In genomic region chr3:63439738-63440137, GRCm38 (mm10) we compare ENCODE assay signal across 15 mouse cellular contexts. TPM values are rescaled to one million over a fixed set of nuclear protein-coding genes. Genes with fewer than 3 reads are reported as not detected.
DNase-seq lines count a peak whose midpoint lies in the region; ATAC-seq and TF ChIP-seq lines count a peak whose summit lies in the region.
"Had no signal": no experiment of that assay in that cellular context is flagged by ENCODE, and none has a peak within 500 bp of the region (broad histone marks: within the 10 kb centered on the region; RNA-seq: fewer than 3 reads in every experiment).

No protein-coding gene starts in this region.

- H3K27me3 ChIP-seq in kidney, embryonic 16.5 days (ENCODE audit: insufficient read depth, low read length), result no peaks in the 10 kb centered on the region
- no peaks in the 10 kb centered on the region for H3K27me3 ChIP-seq in testis, adult 2 months (ENCODE audit: control insufficient read depth, insufficient read depth, low read length)
- H3K27me3 ChIP-seq in midbrain, embryonic 14.5 days (ENCODE audit: control insufficient read depth, insufficient read depth, low read length), result no peaks in the 10 kb centered on the region
- no peaks in the 10 kb centered on the region for H3K27me3 ChIP-seq in intestine, embryonic 15.5 days (replicated peaks)
- H3K27me3 ChIP-seq: embryonic facial prominence, embryonic 15.5 days; limb, embryonic 12.5 days had no signal

- TF ChIP-seq POLR2A in testis, adult 2 months (IDR thresholded peaks at IDR 0.05; ENCODE audit: control insufficient read depth, low read depth, low read length), result no peak

- H3K9ac ChIP-seq in kidney, embryonic 16.5 days (replicated peaks; ENCODE audit: low read length), result no peak overlapping the region
- H3K9ac ChIP-seq in midbrain, embryonic 14.5 days (replicated peaks; ENCODE audit: low read length), result no peak overlapping the region
- no peak overlapping the region for H3K9ac ChIP-seq in intestine, embryonic 15.5 days
- H3K9ac ChIP-seq: embryonic facial prominence, embryonic 15.5 days; limb, embryonic 12.5 days had no signal

- no peak overlapping the region for H3K4me2 ChIP-seq in kidney, embryonic 16.5 days (replicated peaks; ENCODE audit: low read depth, low read length)
- H3K4me2 ChIP-seq in midbrain, embryonic 14.5 days (ENCODE audit: low read length), result no peak overlapping the region
- no peak overlapping the region for H3K4me2 ChIP-seq in intestine, embryonic 15.5 days (replicated peaks)
- H3K4me2 ChIP-seq: embryonic facial prominence, embryonic 15.5 days; limb, embryonic 12.5 days had no signal

- H3K9me3 ChIP-seq in kidney, embryonic 16.5 days (ENCODE audit: low read length), result peaks cover 3% of the 10 kb centered on the region; the same call in 1 of the 2 replicates
- H3K9me3 ChIP-seq in midbrain, embryonic 14.5 days (ENCODE audit: control insufficient read depth, low read length), result peaks cover 3% of the 10 kb centered on the region; the same call in 1 of the 2 replicates
- H3K9me3 ChIP-seq in intestine, embryonic 15.5 days, result no peaks in the 10 kb centered on the region; the same call in 1 of the 2 replicates
- H3K9me3 ChIP-seq: embryonic facial prominence, embryonic 15.5 days; limb, embryonic 12.5 days had no signal

- no peak overlapping the region for H3K4me3 ChIP-seq in kidney, embryonic 16.5 days (ENCODE audit: low read length)
- H3K4me3 ChIP-seq in testis, adult 2 months (ENCODE audit: control insufficient read depth, low read depth, low read length), result no peak overlapping the region
- H3K4me3 ChIP-seq in midbrain, embryonic 14.5 days (replicated peaks; ENCODE audit: low read depth, low read length), result no peak overlapping the region
- H3K4me3 ChIP-seq in intestine, embryonic 15.5 days (replicated peaks), result no peak overlapping the region
- H3K4me3 ChIP-seq: embryonic facial prominence, embryonic 15.5 days; limb, embryonic 12.5 days had no signal

- no peak for TF ChIP-seq CTCF in testis, adult 2 months (IDR thresholded peaks at IDR 0.05; ENCODE audit: control insufficient read depth, insufficient read depth, insufficient replicate concordance, low read depth, low read length)

- no peak for DNase-seq in kidney, postnatal 14 days
- no peak for DNase-seq in testis, postnatal 14 days (ENCODE audit: low spot score)
- DNase-seq in gastrocnemius, postnatal 25 days, result peak; percentile 51
- no peak for DNase-seq in neural tube, embryonic 10.5 days (ENCODE audit: extremely low spot score, low spot score)
- DNase-seq in midbrain, embryonic 14.5 days, result no peak
- DNase-seq: cerebellum, adult 2 months had no signal

- WGBS in kidney, embryonic 16.5 days, result 90% methylated on average over 2 of the region's 2 CpGs
- 93% methylated on average over 2 of the region's 2 CpGs for WGBS in midbrain, embryonic 14.5 days
- 92% methylated on average over 2 of the region's 2 CpGs for WGBS in intestine, embryonic 15.5 days

- 0 out of 2 replicates have a peak overlapping the region, but pooled peaks have one; percentile 5 for H3K27ac ChIP-seq in kidney, embryonic 16.5 days (ENCODE audit: low read length)
- 0 out of 2 replicates have a peak overlapping the region, but pooled peaks have one; percentile 13 for H3K27ac ChIP-seq in testis, adult 2 months (ENCODE audit: control insufficient read depth, insufficient read depth, low read depth, low read length)
- H3K27ac ChIP-seq in midbrain, embryonic 14.5 days (replicated peaks; ENCODE audit: low read depth, low read length), result no peak overlapping the region
- no peak overlapping the region for H3K27ac ChIP-seq in intestine, embryonic 15.5 days
- H3K27ac ChIP-seq: embryonic facial prominence, embryonic 15.5 days; limb, embryonic 12.5 days had no signal

- no peak for ATAC-seq in kidney, embryonic 16.5 days (ENCODE audit: low FRiP score, low TSS enrichment)
- ATAC-seq in midbrain, embryonic 14.5 days (ENCODE audit: low FRiP score, low TSS enrichment), result no peak
- ATAC-seq in intestine, embryonic 15.5 days, result no peak
- ATAC-seq: intestine, embryonic 16.5 days had no signal

- H3K36me3 ChIP-seq in kidney, embryonic 16.5 days (ENCODE audit: insufficient read depth, low read length), result no peaks in the 10 kb centered on the region
- no peaks in the 10 kb centered on the region for H3K36me3 ChIP-seq in testis, adult 2 months (ENCODE audit: control insufficient read depth, insufficient read depth, low read length)
- H3K36me3 ChIP-seq in midbrain, embryonic 14.5 days (ENCODE audit: control insufficient read depth, insufficient read depth, low read length), result no peaks in the 10 kb centered on the region
- no peaks in the 10 kb centered on the region for H3K36me3 ChIP-seq in intestine, embryonic 15.5 days
- H3K36me3 ChIP-seq: embryonic facial prominence, embryonic 15.5 days; limb, embryonic 12.5 days had no signal

- H3K4me1 ChIP-seq in kidney, embryonic 16.5 days (ENCODE audit: insufficient read depth, low read length), result no peaks in the 10 kb centered on the region
- H3K4me1 ChIP-seq in testis, adult 2 months (ENCODE audit: control insufficient read depth, insufficient read depth, low read length), result no peaks in the 10 kb centered on the region
- no peaks in the 10 kb centered on the region for H3K4me1 ChIP-seq in midbrain, embryonic 14.5 days (ENCODE audit: control insufficient read depth, insufficient read depth, low read length)
- no peaks in the 10 kb centered on the region for H3K4me1 ChIP-seq in intestine, embryonic 15.5 days (replicated peaks)
- H3K4me1 ChIP-seq: limb, embryonic 12.5 days had no signal

RNA-seq across cellular contexts. Expression of gene Gm34302, which starts 43.9 kb away (rescaled TPM):
- polyA plus RNA-seq in kidney, embryonic 16.5 days (2015; fragmentation: Nextera tagmentation; extraction: Ambion mirVana), result not detected in 2 replicates
- not detected in 2 replicates for polyA plus RNA-seq in testis, adult 2 months (2012; rRNA removed)
- 10 to 100 TPM; 15.4 to 83.1 TPM for total RNA-seq in gastrocnemius, postnatal 25 days (2021)
- polyA plus RNA-seq in midbrain, embryonic 14.5 days (2014; fragmentation: Nextera tagmentation; extraction: Ambion mirVana), result not detected in 2 replicates
- polyA plus RNA-seq in intestine, embryonic 15.5 days (2015; fragmentation: Nextera tagmentation; extraction: Ambion mirVana), result not detected in 2 replicates
- total RNA-seq: hematopoietic stem cell, adult 5-6 weeks; layer of hippocampus, adult 8-10 months had no signal
- polyA plus RNA-seq: cerebellum, adult 2 months; embryonic facial prominence, embryonic 15.5 days; intestine, embryonic 16.5 days; limb, embryonic 12.5 days; stomach, embryonic 16.5 days had no signal

Comparison
In these comparisons a context has a peak if more than half of its experiments do, and no peak if none do; other contexts are left out.
1. H3K27ac ChIP-seq: peak in kidney, embryonic 16.5 days (single experiment) and testis, adult 2 months (single experiment); none in midbrain, embryonic 14.5 days (single experiment) and intestine, embryonic 15.5 days (single experiment).